Mouse (Mus musculus): ENCODE measurements around the gene Olfr1357.

Gene Olfr1357

GRCm38 (mm10) chr10:78581121-78581520, 36.8 kb downstream of the Olfr1357 start:
- no peak for DNase-seq (ENCODE audit: low spot score)

DNA sequence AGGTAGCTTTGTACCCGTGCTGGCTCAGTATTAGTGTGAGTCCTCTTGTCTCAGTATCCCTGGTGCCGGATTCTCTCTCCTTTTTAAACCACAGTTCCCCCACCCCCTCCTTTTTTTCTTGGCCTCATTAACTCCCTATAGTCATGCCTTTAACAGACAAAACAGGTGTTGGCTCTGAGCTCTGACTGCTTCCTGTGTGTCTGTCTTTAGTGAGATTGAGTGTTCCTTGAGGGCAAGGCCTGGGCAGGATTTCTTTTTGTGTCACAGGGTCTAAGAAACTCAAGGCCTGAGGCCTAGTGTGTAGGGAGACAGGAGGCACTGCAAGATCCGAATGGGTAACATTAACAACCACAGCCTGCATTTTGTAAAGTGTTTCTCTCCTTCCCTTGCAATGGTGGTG, 39.7 kb downstream of the Olfr1357 start:
- no peak for DNase-seq (ENCODE audit: low spot score)

DNA sequence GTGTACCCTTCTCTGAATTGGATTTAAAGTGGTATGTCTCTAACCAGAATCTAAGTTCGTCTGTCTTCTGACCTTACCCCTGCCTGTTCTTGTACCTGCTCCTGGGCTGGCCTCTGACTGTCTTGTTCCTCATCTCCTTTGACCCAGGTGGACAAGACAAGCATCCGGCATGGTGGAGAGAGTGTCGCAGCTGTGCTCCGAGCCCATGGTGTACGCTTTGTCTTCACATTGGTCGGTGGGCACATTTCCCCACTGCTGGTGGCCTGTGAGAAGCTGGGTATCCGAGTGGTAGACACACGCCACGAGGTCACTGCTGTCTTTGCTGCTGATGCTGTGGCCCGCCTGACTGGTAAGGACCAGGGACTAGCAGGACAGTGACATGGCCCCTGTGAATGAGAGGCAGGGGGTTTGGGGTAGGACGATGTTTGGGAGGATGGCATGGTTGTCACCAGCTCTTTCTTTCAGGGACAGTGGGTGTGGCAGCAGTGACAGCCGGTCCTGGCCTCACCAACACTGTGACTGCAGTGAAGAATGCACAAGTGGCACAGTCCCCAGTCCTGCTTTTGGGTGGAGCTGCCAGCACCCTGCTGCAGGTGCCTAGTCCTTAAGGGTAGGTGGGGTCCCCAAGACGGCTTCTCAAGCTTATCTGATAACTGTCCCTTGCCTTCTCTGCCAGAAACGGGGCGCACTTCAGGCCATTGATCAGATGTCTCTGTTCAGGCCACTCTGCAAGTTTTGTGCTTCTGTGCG, 41.3 kb downstream of the Olfr1357 start:
- no peak for DNase-seq (ENCODE audit: low spot score)

- DNase-seq (ENCODE audit: low spot score), result no peak
Observed at GRCm38 (mm10) chr10:78575690-78576089, 42.2 kb downstream of the Olfr1357 start.

GRCm38 (mm10) chr10:78575105-78575632, 42.7 kb downstream of the Olfr1357 start:
- no peak for DNase-seq (ENCODE audit: low spot score)

DNA sequence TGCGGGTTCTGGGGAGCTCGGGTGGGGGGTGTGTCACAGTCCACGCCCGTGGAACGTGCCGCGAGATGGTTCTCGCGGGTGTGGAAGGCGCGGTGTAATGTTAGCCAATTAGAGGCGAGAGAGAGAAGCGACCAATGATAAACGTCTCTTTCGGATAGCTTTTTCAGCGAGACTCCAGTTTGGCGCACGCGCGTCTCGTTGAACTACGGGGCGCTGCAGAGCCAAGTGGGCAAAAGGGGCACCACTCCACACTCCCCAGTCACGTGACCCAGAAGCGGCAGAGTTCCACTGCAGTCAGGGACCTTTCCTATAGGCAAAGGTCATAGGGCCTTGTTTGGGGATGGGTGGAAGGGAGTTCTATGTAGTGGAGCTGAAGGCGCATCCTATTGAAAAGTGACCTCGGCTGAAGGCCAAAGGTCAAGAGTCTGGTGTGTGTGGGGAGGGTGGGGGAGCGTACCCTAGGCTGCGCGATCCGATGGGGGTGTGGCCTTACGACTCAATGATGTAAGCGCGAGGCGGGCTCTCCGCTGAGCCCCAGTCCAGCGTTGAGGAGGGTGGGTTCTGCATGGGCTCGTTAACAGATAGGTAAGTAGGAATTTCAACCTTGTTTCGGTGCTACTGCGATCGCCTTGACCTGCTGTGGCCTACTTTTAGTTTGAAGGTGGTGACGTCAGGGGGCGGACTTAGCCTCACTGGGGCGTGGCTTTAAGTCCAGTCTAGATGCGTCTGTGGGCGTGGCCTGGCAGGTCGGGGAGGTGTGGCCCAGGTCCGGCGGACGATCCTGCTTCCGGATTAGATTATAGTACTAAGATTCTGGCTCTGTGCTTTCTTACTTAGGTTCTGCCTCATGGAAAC, 43.4 kb downstream of the Olfr1357 start, which contains the start of gene Ilvbl:
TSS of gene Ilvbl (plus strand) at position 97 of the 855 bp plus-strand sequence.
- DNase-seq (ENCODE audit: low spot score), result peak; percentile 98

DNA sequence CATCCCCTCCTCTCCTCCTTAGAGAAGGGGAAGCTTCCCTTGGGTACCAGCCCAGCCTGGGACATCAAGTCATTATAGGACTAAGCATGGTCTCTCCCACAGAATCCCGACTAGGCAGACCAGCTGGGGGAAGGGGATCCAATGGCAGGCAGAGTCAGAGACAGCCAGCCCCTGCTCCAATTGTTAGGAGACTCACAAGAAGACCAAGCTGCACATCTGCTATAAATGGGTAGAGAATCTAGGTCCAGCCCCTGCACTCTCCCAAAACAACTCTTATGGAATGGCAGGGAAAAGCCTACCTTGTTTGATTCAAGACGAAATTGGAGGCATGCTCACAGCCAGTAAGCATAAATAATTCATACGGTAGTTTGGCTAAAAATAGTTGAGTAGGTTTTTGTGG, 44.6 kb downstream of the Olfr1357 start:
- DNase-seq (ENCODE audit: low spot score), result no peak

DNA sequence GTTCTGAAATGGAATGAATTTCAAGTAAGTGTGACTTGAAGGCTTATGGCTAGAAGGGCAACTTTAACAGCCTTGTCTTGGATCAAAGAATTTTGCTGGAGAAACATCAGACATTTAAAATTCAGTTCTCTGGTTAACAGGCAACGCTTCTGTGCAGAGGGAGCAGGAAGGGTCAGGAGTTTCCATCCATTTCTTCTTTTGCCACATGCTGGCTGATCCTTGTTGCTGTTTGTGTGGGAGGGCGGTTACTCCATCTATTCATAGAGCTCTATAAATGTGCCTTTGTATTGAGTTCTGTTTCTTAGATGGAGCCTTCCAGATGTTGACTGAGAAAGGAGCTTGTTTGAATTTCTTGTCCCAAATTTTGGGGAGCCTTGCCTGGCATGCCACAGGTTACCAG, 47.0 kb downstream of the Olfr1357 start:
- DNase-seq (ENCODE audit: low spot score), result no peak

DNA sequence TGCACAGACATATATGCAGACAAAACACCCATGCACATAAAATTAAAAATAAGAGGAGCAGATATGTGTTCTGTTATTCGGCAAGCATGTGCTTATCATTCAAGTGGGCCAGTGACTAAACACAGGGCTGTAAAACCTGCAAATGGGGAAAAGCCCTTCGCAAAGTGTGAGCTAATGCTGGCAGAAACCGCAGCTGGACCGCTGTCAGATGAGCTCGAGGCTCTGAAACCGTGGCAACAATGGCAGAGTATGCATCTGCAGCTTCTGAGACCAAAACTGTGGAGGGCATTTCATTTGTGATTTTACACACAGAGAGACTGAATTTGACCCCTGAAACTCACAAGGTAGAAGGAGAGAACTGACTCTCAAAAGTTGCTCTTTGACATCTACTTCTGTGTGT, 47.5 kb downstream of the Olfr1357 start:
- DNase-seq (ENCODE audit: low spot score), result no peak

DNA sequence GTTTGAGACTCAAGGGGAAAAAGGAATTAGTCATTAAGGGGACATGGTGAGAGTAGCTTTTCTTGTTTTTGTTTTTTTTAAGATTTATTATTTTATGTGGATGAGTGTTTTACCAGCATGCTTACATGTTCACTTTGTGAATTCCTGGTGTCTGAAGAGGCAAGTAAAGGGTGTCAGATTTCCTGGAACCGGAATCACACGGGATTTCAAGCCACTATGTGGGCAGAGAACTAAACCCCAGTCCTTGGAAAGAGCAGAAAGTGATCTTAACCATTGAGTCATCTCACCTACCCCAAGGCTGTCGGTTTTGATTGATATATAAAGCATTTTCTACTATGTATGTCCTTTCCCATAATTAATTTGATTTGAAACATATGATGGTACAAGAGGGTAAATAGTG, 48.2 kb downstream of the Olfr1357 start:
- no peak for DNase-seq (ENCODE audit: low spot score)

- no peak for DNase-seq (ENCODE audit: low spot score)
Observed at GRCm38 (mm10) chr10:78569191-78569590, 48.7 kb downstream of the Olfr1357 start.

GRCm38 (mm10) chr10:78565070-78565469, 52.8 kb downstream of the Olfr1357 start:
- DNase-seq (ENCODE audit: low spot score), result no peak
